Mouse (Mus musculus) CD4-positive helper T cell, adult 2 months (primary cell): ENCODE results near the gene Fam71e2.

Experiments
- DNase-seq: peaks from one replicate; pipeline ENCODE4 v3.0.0-alpha.2; 2012; ENCODE audit warnings: low read depth, missing footprints, low spot score

The Fam71e2 gene

DNA sequence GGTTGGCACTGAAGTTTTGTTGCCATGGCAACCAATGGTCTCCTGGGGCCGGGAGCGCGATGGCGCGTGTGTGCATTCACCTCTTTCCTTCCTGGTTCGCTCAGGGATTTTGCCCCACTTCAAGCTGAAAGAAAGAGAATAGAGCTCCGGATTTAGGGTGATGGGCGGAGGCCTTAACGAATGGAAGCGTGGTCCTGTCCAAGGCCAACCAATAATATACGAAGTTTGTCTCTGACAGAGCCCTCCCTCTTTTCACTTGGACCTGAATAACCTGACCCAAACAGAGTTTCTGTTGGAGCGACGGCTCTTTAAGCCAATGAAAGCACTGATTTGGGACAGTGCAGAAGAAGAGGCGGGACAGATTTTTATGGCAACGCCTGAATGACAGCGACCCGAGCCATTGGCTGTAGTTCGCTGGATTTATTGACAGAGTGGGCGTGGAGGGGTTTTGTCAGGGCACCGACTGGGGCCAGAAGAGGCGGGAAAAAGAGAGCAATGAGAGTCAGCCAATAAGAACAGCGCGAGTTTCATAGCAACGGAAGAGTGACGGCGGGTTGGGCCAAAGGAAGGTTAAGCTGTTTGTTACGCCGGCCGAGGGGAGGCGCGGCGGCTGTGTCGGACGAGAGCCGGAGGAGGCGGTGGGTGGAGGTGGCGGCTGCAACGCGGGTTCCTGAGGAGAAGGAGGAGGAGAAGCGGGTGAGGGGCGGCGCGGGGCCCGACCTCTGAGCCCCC lies 31.4 kb downstream of the Fam71e2 start, which contains the start of gene Kmt5c:
Gene Kmt5c, plus strand, starts transcription at position 572 of the 732 bp plus-strand sequence.
- DNase-seq, result peak; percentile 100

GRCm38 (mm10) chr7:4739041-4739543 lies 32.0 kb downstream of the Fam71e2 start:
- DNase-seq, result no peak

- DNase-seq, result no peak
Measured at GRCm38 (mm10) chr7:4732968-4733392, 38.1 kb downstream of the Fam71e2 start.

DNA sequence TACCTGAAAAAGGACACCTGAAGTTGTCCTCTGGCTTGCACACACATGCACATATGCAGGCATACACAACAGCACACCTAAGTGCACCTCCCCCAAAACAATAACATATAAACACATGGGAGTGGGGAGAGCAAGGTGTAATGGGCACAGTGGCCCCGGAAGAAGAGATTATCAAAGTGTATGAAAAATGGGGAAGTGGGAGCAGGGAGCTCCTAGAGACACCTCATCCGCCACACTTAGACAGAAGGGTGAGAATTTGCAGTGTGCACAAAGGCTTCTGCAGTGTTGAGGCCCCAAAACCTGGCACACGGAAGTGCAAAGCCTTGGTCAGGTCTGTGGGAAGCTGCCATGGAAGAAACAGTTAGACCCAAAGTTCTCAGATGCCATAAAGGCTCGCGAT lies 40.0 kb downstream of the Fam71e2 start:
- DNase-seq, result no peak

- DNase-seq, result no peak
Measured at GRCm38 (mm10) chr7:4725169-4725568, 45.9 kb downstream of the Fam71e2 start, which contains the start of gene Tmem150b. Gene Tmem150b, minus strand, starts transcription at chr7:4725249.

DNA sequence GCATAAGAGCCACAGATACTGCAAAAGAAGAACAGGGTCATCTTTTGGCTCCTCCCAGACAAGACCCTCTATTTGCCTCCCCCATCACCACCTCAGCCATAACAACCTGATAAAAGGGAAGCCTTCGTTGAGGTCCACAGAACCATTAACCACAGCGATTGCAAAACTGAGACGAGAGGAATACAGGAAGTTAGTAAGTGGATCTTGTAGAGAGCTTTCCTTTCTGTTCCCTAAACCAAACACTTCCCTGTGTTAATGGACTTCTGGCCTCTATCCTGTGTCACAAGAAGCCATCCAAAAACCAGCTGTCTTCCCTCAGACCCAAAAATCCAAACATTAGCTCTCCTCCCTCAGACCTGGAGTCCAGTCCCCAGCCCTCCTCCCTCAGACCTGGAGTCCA lies 46.7 kb downstream of the Fam71e2 start:
- DNase-seq, result no peak

DNA sequence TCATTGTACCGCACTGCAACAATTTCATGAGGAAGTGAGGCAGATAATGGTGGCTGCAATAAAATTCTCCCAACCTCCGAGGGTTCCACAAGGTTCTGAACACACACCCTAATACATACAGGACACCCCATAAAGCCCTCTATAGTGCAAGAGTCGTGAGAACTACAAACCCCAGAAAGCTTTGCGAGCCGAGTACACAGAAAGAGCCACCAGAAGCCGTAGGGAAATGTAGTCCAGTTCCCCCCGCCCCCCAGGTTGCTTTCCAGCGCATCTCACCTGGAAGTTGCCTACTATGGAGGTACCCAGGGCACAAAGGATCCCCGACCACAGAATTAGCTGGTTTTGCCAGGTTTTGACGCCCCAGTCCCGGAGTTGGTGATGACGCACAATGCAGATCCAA lies 47.6 kb downstream of the Fam71e2 start:
- DNase-seq, result no peak

DNA sequence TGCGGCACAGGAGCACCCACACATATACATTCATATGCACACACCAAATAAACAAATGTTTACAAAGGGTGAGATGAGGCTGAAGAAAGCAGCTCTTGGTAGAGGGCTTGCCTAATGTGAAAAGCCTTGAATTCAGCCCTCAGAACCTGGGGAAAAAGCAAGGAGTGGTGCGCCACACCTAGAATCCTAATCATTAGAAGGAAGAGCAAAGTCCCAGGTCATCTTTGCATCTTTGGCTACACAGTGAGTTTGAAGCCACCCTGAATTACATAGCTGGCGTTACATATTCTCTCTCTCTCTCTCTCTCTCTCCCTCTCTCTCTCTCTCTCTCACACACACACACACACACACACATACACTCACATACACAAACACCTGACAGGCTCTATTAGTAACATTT lies 51.8 kb downstream of the Fam71e2 start:
- DNase-seq, result no peak

GRCm38 (mm10) chr7:4716955-4717354 lies 54.1 kb downstream of the Fam71e2 start:
- DNase-seq, result no peak

GRCm38 (mm10) chr7:4712594-4712993 lies 58.5 kb downstream of the Fam71e2 start:
- no peak for DNase-seq

- DNase-seq, result no peak
Measured at GRCm38 (mm10) chr7:4705098-4705497, 66.0 kb downstream of the Fam71e2 start.
